Mouse (Mus musculus) embryonic facial prominence, embryonic 12.5 days (tissue): ENCODE measurements around the gene Nup107. TPM values are rescaled to one million over a fixed set of nuclear protein-coding genes. Genes with fewer than 3 reads are reported as not detected.
"Not testable (repeated sequence)": the region's sequence is repeated elsewhere in the genome, so short reads cannot be mapped to it uniquely, and the experiment has no call there.

Source experiments
- ATAC-seq: fragments of 200-750 bp; cut with Nextera tagmentation; 2 replicates; pipeline ENCODE4 v1.8.0; 2017; ENCODE audit not compliant: insufficient number of reproducible peaks, insufficient read depth, low FRiP score, low TSS enrichment
- H3K27ac ChIP-seq: fragments of 300-500 bp; sonication (generic); 2 replicates; pipeline ENCODE4 v1.5.1; 2016; ENCODE audit warnings: mild to moderate bottlenecking
- H3K27me3 ChIP-seq: fragments of 300-500 bp; sonication (generic); 2 replicates; pipeline ENCODE4 v1.6.1; 2016; ENCODE audit warnings: mild to moderate bottlenecking, moderate library complexity
- H3K36me3 ChIP-seq: fragments of 300-500 bp; sonication (generic); 2 replicates; pipeline ENCODE4 v1.6.1; 2016; ENCODE audit warnings: mild to moderate bottlenecking
- H3K4me1 ChIP-seq: fragments of 300-500 bp; sonication (generic); 2 replicates; pipeline ENCODE4 v1.6.1; 2016
- H3K4me2 ChIP-seq: fragments of 300-500 bp; sonication (generic); replicated peaks from 2 replicates; pipeline ENCODE4 v1.6.1; 2016; ENCODE audit warnings: mild to moderate bottlenecking, moderate library complexity
- H3K4me3 ChIP-seq: fragments of 300-500 bp; sonication (generic); 2 replicates; pipeline ENCODE4 v1.5.1; 2016; ENCODE audit warnings: mild to moderate bottlenecking
- H3K9ac ChIP-seq: fragments of 300-500 bp; sonication (generic); 2 replicates; pipeline ENCODE4 v1.6.1; 2016; ENCODE audit warnings: mild to moderate bottlenecking, moderate library complexity
- H3K9me3 ChIP-seq: fragments of 300-500 bp; sonication (generic); 2 replicates; pipeline ENCODE4 v1.6.1; 2016; ENCODE audit warnings: mild to moderate bottlenecking, moderate library complexity
- WGBS: fragments of 180-500 bp; shearing (Covaris S2); methylation state at CpG from one replicate; pipeline ENCODE4 v1.1.7; 2016; 5-methylcytosine and 5-hydroxymethylcytosine counted together
- polyA plus RNA-seq: library from polyadenylated mRNA; unstranded; fragments of >200 nt; fragmentation: Nextera tagmentation; extraction: Ambion mirVana; gene quantifications from 2 replicates; pipeline ENCODE4 v1.2.1, GENCODE M21; 2016

The Nup107 gene
- polyA plus RNA-seq, 1 experiment from 2014 or later: 85.3 TPM

DNA sequence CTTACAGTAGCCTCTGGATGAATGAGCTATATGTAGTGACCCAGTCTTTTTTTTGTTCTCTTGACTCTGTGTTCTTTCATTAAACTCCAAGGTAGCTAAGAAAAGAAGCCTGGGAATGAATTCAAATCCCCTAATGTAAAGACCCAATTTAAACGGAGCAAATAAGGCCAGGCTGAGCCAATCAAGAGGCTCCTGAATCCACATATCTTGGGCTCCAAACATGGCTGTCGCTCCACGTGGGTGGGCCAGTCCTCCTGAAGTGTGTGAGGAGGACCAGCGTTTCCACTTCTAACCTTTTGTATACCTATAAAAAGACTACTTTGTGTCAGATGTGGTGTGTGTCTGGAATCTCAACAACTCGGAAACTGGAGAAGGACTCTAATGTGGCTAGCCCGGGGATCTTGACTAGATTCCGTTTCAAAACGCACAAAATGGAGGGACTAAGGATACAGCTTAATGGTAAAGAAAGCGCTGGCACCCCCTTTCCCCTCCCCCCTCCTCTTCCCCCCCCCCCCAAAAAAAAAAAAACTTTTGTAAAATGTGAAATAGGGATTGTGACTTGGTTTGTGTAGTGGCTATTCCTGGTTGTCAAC is 64.9 kb downstream of the Nup107 start:
- Histone ChIP-seq H3K27ac (no peak overlapping the region), H3K27me3 (no peaks in the 10 kb centered on the region), H3K4me3 (no peak overlapping the region), H3K4me2 (no peak overlapping the region), H3K36me3 (no peaks in the 10 kb centered on the region), H3K9me3 (no peaks in the 10 kb centered on the region), H3K9ac (no peak overlapping the region), H3K4me1 (no peaks in the 10 kb centered on the region)
- 79% methylated on average over 9 of the region's 9 CpGs for WGBS
- no peak for ATAC-seq

DNA sequence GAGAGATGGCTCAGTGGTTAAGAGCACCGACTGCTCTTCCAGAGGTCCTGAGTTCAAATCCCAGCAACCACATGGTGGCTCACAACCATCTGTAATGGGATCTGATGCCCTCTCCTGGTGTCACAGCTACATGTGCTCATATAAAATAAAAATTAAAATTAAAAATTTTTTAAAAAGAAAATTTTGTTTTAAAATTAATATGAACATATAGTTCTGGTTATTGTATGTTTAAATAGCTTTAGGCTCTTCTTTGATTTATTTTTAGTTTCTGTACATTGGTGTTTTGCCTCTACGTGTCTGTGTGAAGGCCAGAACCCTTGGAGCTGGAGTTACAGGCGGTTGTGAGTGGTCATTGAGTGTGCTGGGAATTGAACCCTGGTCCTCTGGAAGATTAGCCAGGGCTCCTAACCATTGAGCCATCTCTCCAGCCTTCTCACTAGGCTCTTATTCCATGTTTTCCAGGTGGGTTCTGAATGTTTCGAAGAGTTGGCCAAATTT is 65.6 kb downstream of the Nup107 start:
- H3K36me3 ChIP-seq: no peaks in the 10 kb centered on the region
- H3K27ac ChIP-seq: no peak overlapping the region
- H3K9ac ChIP-seq: no peak overlapping the region
- no peak for ATAC-seq
- no peaks in the 10 kb centered on the region for H3K4me1 ChIP-seq
- no peak overlapping the region for H3K4me2 ChIP-seq
- H3K27me3 ChIP-seq: no peaks in the 10 kb centered on the region
- H3K4me3 ChIP-seq: no peak overlapping the region
- 94% methylated on average over 4 of the region's 4 CpGs for WGBS
- H3K9me3 ChIP-seq: no peaks in the 10 kb centered on the region

DNA sequence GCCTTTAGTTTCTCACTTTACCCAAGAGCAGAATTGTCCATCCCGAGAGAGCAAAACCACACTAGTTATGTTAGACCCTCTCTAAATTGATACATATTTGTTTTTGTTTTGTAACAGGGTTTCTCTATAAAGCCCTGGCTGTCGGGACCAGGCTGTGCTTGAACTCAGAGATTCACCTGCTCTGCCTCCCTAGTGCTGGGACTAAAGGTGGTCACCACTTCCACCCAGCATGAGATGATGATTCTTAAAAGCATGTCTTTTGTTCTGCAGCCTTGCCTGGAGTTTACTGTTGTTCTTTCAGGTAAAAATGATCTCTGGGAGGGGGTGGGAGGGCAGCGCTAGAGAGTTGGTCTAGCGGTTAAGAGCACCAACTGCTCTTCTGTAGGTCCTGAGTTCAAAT is 66.2 kb downstream of the Nup107 start:
- ATAC-seq: no peak

DNA sequence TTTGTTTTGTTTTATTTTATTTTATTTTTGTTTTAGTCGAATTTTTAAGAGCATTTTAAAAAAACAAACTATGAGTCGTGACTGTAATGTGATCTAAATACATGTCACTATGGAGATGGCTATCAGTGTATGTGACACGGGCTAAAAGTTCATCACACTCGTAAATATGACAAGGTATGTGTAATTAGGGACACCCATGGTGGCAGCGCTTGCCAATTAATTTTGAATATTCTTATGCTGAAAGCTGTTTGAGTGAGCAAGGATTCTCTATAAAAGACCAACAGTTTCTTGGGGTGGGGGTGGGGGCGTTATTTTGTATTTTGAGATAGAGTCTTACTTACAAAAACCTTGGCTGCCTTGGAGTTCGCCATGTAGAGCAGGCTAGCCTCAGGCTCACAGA is 66.8 kb downstream of the Nup107 start:
- 73% methylated on average over 7 of the region's 7 CpGs for WGBS
- Histone ChIP-seq H3K9me3 (no peaks in the 10 kb centered on the region), H3K27me3 (no peaks in the 10 kb centered on the region), H3K9ac (no peak overlapping the region), H3K4me1 (no peaks in the 10 kb centered on the region), H3K36me3 (no peaks in the 10 kb centered on the region), H3K4me3 (no peak overlapping the region), H3K27ac (no peak overlapping the region), H3K4me2 (no peak overlapping the region)
- no peak for ATAC-seq

More for the DNA sequence above, 66.2 kb downstream of the Nup107 start:
- WGBS: 94% methylated on average over 4 of the region's 4 CpGs
- no peak overlapping the region for H3K4me3 ChIP-seq
- H3K4me2 ChIP-seq: no peak overlapping the region
- H3K4me1 ChIP-seq: no peaks in the 10 kb centered on the region
- no peaks in the 10 kb centered on the region for H3K36me3 ChIP-seq
- no peaks in the 10 kb centered on the region for H3K27me3 ChIP-seq
- H3K9me3 ChIP-seq: no peaks in the 10 kb centered on the region
- H3K9ac ChIP-seq: no peak overlapping the region
- no peak overlapping the region for H3K27ac ChIP-seq

DNA sequence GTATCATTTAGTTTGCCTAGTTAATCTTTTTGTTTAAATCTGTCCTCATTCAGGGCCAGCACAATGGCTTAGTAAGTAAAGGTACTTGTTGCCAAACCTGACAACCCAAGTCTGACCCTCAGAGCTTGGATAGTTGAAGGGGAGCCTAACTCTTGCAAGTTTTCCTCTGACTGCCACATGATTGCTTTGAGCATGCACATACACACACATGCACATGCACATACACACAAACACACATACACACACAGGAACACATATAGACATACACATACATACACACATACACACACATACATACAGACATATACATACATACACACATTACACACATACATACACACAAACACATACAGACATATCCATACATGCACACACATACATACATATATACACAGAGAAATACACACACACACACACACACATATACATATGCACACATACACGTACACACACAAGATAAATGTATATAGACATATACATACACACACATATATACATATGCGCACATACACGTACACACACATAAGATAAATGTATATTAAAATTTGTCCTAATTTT is 67.6 kb downstream of the Nup107 start:
- Histone ChIP-seq H3K27me3 (no peaks in the 10 kb centered on the region), H3K9me3 (no peaks in the 10 kb centered on the region), H3K4me2 (no peak overlapping the region), H3K27ac (no peak overlapping the region), H3K4me3 (no peak overlapping the region), H3K4me1 (no peaks in the 10 kb centered on the region), H3K9ac (no peak overlapping the region), H3K36me3 (no peaks in the 10 kb centered on the region)
- WGBS: 97% methylated on average over 3 of the region's 3 CpGs
- ATAC-seq: no peak

DNA sequence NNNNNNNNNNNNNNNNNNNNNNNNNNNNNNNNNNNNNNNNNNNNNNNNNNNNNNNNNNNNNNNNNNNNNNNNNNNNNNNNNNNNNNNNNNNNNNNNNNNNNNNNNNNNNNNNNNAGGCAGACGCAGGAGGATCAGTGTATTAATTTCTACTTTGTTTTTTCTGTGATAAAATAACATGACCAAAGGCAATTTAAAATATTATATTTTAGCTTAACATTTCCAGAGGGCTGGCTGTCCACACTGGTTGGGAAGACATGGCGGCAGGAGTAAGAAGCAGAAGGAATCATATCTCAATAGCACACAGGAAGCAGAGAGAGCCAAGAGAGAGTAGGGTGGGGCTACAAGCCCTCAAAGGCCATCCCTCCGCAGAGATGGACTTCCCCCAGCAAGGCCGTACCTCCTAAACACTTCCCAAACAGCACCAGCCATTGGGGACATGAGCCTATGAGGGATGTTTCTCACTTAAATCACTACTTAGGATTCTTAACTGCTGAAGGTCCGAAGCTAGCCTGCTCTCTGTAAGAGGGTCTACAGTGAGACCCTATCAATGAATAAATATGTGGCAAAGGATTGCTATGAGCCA is 68.3 kb downstream of the Nup107 start:
- WGBS: 77% methylated on average over 5 of the region's 5 CpGs
- H3K9me3 ChIP-seq: no peaks in the 10 kb centered on the region
- no peak for ATAC-seq

DNA sequence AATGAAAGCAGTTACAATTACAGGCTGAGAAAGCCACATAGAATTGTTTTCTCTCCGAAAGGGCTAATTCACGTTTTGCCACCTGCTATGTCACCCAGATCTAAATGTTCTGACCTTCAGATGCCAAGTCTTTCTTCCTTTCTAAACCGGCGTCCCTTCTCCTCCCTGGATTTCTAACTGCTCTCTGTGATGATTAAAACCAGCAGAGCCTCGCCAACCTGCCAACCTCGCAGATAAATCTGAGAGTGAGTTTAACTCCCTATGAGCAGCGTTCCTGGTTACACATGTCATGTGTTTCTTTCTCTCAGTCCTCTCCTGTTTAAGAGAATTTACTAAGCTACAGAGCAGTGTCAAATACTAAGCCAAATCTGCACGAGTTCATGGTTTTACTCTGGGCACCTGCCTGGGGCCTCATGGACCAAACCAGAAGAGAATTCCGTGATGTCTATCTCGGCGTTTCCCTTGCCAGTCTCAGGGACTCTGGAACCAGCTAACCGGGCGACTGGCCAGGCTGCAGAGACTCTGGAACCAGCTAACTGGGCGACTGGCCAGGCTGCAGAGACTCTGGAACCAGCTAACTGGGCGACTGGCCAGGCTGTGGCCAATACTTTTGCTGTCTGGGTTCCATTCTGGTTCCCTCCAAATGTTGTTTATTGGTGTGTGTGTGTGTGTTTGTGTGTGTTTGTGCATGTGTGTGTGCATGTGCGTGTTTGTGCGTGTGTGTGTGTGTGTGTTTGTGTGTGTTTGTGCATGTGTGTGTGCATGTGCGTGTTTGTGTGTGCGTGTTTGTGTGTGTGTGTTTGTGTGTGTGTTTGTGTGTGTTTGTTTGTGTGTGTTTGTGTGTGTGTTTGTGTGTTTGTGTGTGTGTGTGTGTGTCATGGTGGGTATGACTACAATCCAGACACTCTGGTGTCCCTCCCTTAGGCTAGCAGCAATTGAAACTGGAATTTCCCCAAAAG is 74.1 kb downstream of the Nup107 start:
- Histone ChIP-seq H3K36me3 (no peaks in the 10 kb centered on the region), H3K4me2 (no peak overlapping the region), H3K27ac (0 out of 2 replicates have a peak overlapping the region, but pooled peaks have one; percentile 23), H3K27me3 (no peaks in the 10 kb centered on the region), H3K9ac (no peak overlapping the region; the same call in 1 of the 2 replicates), H3K9me3 (no peaks in the 10 kb centered on the region), H3K4me3 (no peak overlapping the region), H3K4me1 (peaks cover 5% of the 10 kb centered on the region; the same call in 1 of the 2 replicates)
- WGBS: 58% methylated on average over 19 of the region's 19 CpGs
- ATAC-seq: no peak

More for the DNA sequence above, 68.3 kb downstream of the Nup107 start:
- no peaks in the 10 kb centered on the region for H3K27me3 ChIP-seq
- no peak overlapping the region for H3K4me3 ChIP-seq
- H3K9ac ChIP-seq: no peak overlapping the region
- no peak overlapping the region for H3K4me2 ChIP-seq
- no peaks in the 10 kb centered on the region for H3K4me1 ChIP-seq
- H3K27ac ChIP-seq: no peak overlapping the region
- H3K36me3 ChIP-seq: no peaks in the 10 kb centered on the region

DNA sequence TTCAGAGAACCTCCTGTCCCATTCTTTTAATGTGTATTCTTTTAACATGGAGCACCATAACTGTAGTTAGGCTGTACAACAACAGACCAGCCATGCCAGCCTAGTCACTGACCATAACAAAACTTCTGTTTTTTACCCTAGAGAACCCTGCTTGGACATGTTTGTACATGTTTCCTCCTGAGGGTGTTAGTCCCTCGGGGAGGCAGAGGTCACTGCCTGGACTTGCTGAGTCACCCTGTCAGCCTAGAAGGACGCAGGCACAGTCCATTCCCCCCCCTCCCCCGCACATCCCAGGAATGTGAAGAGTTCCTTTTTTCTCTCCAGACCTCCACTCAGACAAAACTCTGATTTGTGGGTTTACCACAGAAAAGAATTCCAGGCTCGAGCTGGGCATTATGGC is 74.9 kb downstream of the Nup107 start:
- Histone ChIP-seq H3K27ac (no peak overlapping the region), H3K9ac (no peak overlapping the region)

DNA sequence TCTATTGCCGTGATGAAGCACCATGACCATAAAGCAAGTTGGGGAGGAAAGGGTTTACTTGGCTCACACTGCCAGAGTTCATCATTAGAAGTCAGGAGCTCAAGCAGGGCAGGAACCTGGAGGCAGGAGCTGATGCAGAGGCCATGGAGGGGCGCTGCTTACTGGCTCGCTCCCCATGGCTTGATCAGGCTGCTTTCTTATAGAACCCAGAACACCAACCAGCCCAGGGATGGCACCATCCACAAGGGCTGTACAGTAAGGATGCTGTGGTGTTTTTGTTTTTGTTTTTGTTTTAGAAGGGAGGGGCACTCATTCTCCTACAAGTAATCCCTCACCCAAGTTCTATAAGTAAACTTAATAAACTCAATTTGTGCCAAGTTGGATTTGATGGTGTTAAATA is 75.8 kb downstream of the Nup107 start:
- Histone ChIP-seq H3K27me3 (no peaks in the 10 kb centered on the region), H3K36me3 (no peaks in the 10 kb centered on the region), H3K4me1 (peaks cover 5% of the 10 kb centered on the region; the same call in 1 of the 2 replicates), H3K4me3 (no peak overlapping the region), H3K9me3 (no peaks in the 10 kb centered on the region), H3K27ac (no peak overlapping the region), H3K4me2 (no peak overlapping the region), H3K9ac (no peak overlapping the region)
- no peak for ATAC-seq
- 86% methylated on average over 3 of the region's 3 CpGs for WGBS

More for the DNA sequence above, 74.9 kb downstream of the Nup107 start:
- ATAC-seq: no peak
- no peak overlapping the region for H3K4me3 ChIP-seq
- H3K36me3 ChIP-seq: no peaks in the 10 kb centered on the region
- no peaks in the 10 kb centered on the region for H3K27me3 ChIP-seq
- 8% methylated on average over 4 of the region's 4 CpGs for WGBS
- H3K4me1 ChIP-seq: peaks cover 5% of the 10 kb centered on the region; the same call in 1 of the 2 replicates
- H3K9me3 ChIP-seq: no peaks in the 10 kb centered on the region
- 0 out of 2 replicates have a peak overlapping the region, but pooled peaks have one; percentile 3 for H3K4me2 ChIP-seq

DNA sequence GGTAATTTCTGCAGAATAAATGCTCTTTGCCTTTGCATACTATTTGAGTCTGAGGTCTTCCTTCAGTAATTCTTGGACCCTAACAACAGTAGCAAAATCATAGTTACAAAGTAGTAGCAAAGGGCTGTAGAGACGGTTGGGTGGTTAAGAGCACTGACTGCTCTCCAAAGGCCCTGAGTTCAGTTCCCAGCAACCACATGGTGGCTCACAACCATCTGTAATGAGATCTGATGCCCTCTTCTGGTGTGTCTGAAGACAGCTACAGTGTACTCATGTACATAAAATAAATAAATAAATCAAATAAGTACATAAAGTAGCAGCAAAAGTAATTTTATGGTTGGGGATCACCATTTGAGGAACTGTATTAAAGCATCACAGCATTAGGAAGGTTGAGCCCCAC is 76.9 kb downstream of the Nup107 start:
- WGBS: 92% methylated on average over 1 of the region's 1 CpGs

DNA sequence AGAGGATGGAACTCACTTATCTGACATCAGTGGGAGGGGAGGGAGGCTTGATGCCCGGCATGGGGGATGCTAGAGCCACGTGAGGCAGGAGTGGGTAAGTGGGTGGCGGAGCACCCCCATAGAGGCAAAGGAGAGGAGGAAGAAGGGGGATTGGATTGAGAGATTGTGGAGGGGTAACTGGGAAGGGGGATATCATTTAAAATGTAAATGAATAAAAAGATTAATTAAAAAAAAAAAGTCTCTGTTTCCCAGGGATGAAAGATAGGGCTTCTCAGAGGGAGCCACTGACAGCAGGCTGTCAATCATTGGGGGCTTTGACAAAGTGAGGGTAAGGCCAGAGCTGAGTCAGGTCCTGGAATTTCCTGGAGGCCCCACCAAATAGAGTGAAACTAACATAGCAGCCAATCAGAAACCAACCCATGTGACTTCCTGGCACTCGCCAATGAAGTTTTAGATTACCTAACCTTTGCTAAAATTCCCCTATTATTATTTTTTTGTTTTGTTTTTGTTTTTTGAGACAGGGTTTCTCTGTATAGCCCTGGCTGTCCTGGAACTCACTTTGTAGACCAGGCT is 77.5 kb downstream of the Nup107 start:
- Histone ChIP-seq H3K4me1 (peaks cover 8% of the 10 kb centered on the region), H3K4me3 (no peak overlapping the region), H3K9me3 (no peaks in the 10 kb centered on the region), H3K27ac (no peak overlapping the region), H3K27me3 (no peaks in the 10 kb centered on the region), H3K36me3 (no peaks in the 10 kb centered on the region), H3K9ac (no peak overlapping the region), H3K4me2 (no peak overlapping the region)
- no peak for ATAC-seq
- 73% methylated on average over 4 of the region's 4 CpGs for WGBS

More for the DNA sequence above, 76.9 kb downstream of the Nup107 start:
- H3K36me3 ChIP-seq, ATAC-seq, H3K4me2 ChIP-seq, H3K4me3 ChIP-seq, H3K9me3 ChIP-seq, H3K4me1 ChIP-seq, H3K27me3 ChIP-seq, H3K9ac ChIP-seq, H3K27ac ChIP-seq: not testable (repeated sequence)
